Mouse (Mus musculus): Measurements from ENCODE around the gene Fam213a. TPM values are rescaled to one million over a fixed set of nuclear protein-coding genes. Genes with fewer than 3 reads are reported as not detected.

Gene Fam213a
- total and polyA plus RNA-seq, 2 experiments from 2014 or later = 35.3 to 118 TPM

DNA sequence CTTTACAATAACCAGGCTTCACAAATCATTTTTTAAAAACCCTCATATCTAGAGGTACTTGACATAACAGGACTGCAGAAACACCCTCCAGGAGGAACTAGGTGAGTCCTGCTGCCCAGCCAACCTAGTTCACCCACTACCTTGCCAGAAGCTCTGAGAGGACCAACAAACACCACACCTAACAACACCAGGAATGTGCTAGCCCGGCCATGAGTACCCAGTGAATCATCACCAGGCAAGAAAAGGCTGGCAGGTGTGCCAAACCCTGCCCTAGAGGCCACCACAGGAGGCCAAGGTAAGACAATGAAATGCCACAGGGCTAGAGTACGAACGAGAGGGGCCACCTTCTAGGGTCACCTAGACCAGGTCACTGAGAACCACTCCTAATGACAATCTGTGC is 17.4 kb downstream of the Fam213a start:
- TF ChIP-seq CTCF (IDR thresholded peaks at IDR 0.05; ENCODE audit: low read depth) = no peak
- Histone ChIP-seq H3K9ac (replicated peaks; ENCODE audit: low read length) (no peak overlapping the region), H3K27ac (no peak overlapping the region), H3K27me3 (ENCODE audit: insufficient read depth, low read length) (no peaks in the 10 kb centered on the region), H3K4me2 (ENCODE audit: low read depth, low read length) (no peak overlapping the region), H3K4me1 (ENCODE audit: insufficient read depth, low read length) (no peaks in the 10 kb centered on the region), H3K9me3 (ENCODE audit: low read length) (no peaks in the 10 kb centered on the region), H3K4me3 (ENCODE audit: low read length) (no peak overlapping the region), H3K36me3 (ENCODE audit: insufficient read depth, low read length) (peaks cover 7% of the 10 kb centered on the region; the same call in 1 of the 2 replicates)
- WGBS = 80% methylated on average over 3 of the region's 3 CpGs
- DNase-seq (ENCODE audit: low spot score) (no peak), ATAC-seq (no peak)

DNA sequence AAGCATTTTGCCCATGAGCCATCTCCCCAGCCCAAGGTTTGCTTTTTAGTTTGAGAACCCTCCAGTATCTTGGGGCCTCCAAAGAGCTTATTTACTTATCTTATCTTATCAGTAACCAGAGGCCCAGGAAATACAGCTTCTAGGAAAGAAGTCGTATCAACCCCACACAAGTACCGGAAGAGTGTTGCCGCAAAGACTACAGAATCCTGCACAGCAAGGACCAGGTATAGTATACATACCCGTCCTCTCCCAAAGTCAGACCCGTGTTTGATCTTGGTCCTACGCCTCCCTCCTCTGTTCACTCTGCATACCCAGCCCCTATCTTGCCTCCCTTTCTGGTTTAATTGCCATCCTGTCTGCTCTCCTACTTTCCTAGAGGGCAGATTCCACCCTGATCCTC is 21.1 kb downstream of the Fam213a start:
- no peak for TF ChIP-seq CTCF (IDR thresholded peaks at IDR 0.05; ENCODE audit: low read depth)
- no peak for ATAC-seq

DNA sequence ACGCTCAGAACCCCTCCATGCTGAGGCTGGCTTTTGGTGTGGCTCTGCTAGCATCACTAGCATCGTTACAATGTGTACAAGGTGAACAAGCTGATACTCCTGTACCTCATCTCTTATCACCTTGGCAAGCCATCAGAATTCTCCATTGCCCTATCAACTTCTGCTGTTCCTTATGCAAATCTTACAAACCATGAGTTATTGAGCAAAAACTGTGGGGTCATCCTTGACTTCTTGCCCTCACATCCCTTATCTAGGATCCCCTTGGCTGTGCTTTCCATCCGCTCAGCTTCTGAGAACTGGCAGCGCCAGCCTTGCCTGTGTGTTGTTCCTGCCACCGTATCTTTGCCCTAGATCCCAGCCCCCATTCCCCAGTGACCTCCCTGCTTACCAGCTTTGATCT is 24.8 kb downstream of the Fam213a start:
- WGBS = 89% methylated on average over 5 of the region's 5 CpGs
- H3K9me3 ChIP-seq (ENCODE audit: low read length) = no peaks in the 10 kb centered on the region
- DNase-seq (ENCODE audit: low spot score) = no peak
- H3K4me3 ChIP-seq (ENCODE audit: low read length) = no peak overlapping the region
- no peak overlapping the region for H3K4me2 ChIP-seq (ENCODE audit: low read depth, low read length)
- H3K9ac ChIP-seq (replicated peaks; ENCODE audit: low read length) = no peak overlapping the region
- H3K4me1 ChIP-seq (ENCODE audit: insufficient read depth, low read length) = no peaks in the 10 kb centered on the region
- 0 out of 2 replicates have a peak, but pooled peaks cover 3% of the 10 kb centered on the region for H3K36me3 ChIP-seq (ENCODE audit: insufficient read depth, low read length)
- no peaks in the 10 kb centered on the region for H3K27me3 ChIP-seq (ENCODE audit: insufficient read depth, low read length)
- H3K27ac ChIP-seq = no peak overlapping the region
- ATAC-seq = no peak
- no peak for TF ChIP-seq CTCF (IDR thresholded peaks at IDR 0.05; ENCODE audit: low read depth)

More for the DNA sequence above, 21.1 kb downstream of the Fam213a start:
- no peak for DNase-seq (ENCODE audit: low spot score)
- Histone ChIP-seq H3K9me3 (ENCODE audit: low read length) (no peaks in the 10 kb centered on the region), H3K4me2 (ENCODE audit: low read depth, low read length) (no peak overlapping the region), H3K27me3 (ENCODE audit: insufficient read depth, low read length) (no peaks in the 10 kb centered on the region), H3K27ac (no peak overlapping the region), H3K9ac (replicated peaks; ENCODE audit: low read length) (no peak overlapping the region), H3K4me1 (ENCODE audit: insufficient read depth, low read length) (no peaks in the 10 kb centered on the region), H3K36me3 (ENCODE audit: insufficient read depth, low read length) (peaks cover 7% of the 10 kb centered on the region; the same call in 1 of the 2 replicates), H3K4me3 (ENCODE audit: low read length) (no peak overlapping the region)
- WGBS = 88% methylated on average over 6 of the region's 6 CpGs

DNA sequence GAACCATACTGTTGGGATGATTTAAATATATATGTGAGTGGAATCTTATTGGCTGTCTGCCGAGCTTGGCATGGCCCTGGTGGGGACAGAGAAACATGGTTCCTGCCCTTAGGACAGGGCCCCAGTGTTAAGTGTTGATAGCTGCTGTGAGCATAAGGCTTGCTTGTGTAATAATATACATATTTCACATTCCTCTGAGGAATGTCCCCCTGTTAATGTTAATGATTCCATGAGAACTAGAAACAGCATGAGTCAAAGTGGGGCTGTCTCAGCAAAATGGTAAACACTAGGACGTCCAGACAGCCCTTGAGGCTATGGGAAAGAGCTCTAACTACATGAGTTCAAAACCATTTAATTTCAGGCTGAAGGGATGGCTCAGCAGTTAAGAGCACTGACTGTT is 26.4 kb downstream of the Fam213a start:
- no peaks in the 10 kb centered on the region for H3K36me3 ChIP-seq (ENCODE audit: insufficient read depth, low read length)
- H3K4me3 ChIP-seq (ENCODE audit: low read length) = no peak overlapping the region
- ATAC-seq (no peak), DNase-seq (ENCODE audit: low spot score) (no peak)
- 86% methylated on average over 2 of the region's 2 CpGs for WGBS
- no peaks in the 10 kb centered on the region for H3K27me3 ChIP-seq (ENCODE audit: insufficient read depth, low read length)
- H3K9ac ChIP-seq (replicated peaks; ENCODE audit: low read length) = no peak overlapping the region
- H3K27ac ChIP-seq = no peak overlapping the region
- no peak overlapping the region for H3K4me2 ChIP-seq (ENCODE audit: low read depth, low read length)
- no peak for TF ChIP-seq CTCF (IDR thresholded peaks at IDR 0.05; ENCODE audit: low read depth)
- H3K4me1 ChIP-seq (ENCODE audit: insufficient read depth, low read length) = no peaks in the 10 kb centered on the region
- no peaks in the 10 kb centered on the region for H3K9me3 ChIP-seq (ENCODE audit: low read length)

DNA sequence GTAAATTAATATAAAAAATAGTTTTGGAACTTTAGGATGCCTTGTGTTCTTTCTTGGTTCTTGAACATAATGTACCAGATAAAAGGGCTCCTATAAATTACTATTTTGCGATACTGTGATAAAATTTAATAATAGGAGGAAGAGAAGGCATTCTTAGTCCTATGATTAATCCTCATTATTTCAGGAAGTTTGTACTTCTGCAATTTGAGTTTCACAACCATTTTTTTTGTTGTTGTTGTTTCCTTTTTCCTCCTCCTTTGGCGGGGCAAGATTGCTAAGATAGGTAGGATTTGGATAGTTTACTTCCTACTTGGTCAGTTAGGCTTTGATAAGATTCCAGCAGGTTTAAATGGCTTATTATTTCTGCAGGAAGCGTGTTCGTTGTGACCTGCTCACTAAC is 28.0 kb downstream of the Fam213a start:
- TF ChIP-seq CTCF (IDR thresholded peaks at IDR 0.05; ENCODE audit: low read depth) = no peak
- 89% methylated on average over 4 of the region's 4 CpGs for WGBS
- no peak for ATAC-seq

DNA sequence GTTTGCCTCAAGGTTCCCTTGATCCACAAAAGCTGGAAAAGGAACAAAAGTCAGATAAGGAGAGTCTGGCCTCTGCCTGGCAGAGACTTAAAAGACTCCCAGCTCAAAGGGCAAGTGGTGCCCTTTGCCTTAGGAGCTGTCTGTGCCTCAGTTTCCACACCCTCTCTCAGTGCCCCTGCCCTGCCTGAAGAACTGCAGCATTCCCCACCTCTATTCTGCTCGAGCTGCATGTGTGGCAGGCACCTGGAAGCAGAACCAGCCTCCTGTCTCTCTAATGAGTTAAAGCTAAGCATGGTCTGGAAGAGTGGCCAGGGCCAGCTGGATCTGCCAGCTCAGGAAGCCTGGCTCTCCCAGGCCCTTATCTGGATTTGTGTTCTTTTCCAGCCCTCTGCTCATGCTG is 33.9 kb downstream of the Fam213a start:
- H3K4me1 ChIP-seq (ENCODE audit: insufficient read depth, low read length) = no peaks in the 10 kb centered on the region
- DNase-seq (ENCODE audit: low spot score) (no peak), ATAC-seq (no peak)
- 50% methylated on average over 1 of the region's 1 CpGs for WGBS
- H3K36me3 ChIP-seq (ENCODE audit: insufficient read depth, low read length) = no peaks in the 10 kb centered on the region
- H3K27me3 ChIP-seq (ENCODE audit: insufficient read depth, low read length) = no peaks in the 10 kb centered on the region
- no peak for TF ChIP-seq CTCF (IDR thresholded peaks at IDR 0.05; ENCODE audit: low read depth)
- H3K9me3 ChIP-seq (ENCODE audit: low read length) = no peaks in the 10 kb centered on the region
- no peak overlapping the region for H3K4me2 ChIP-seq (ENCODE audit: low read depth, low read length)
- no peak overlapping the region for H3K4me3 ChIP-seq (ENCODE audit: low read length)
- H3K9ac ChIP-seq (replicated peaks; ENCODE audit: low read length) = no peak overlapping the region
- H3K27ac ChIP-seq = no peak overlapping the region

More for the DNA sequence above, 28.0 kb downstream of the Fam213a start:
- Histone ChIP-seq H3K4me1 (ENCODE audit: insufficient read depth, low read length) (no peaks in the 10 kb centered on the region), H3K9ac (replicated peaks; ENCODE audit: low read length) (no peak overlapping the region), H3K27ac (no peak overlapping the region), H3K4me3 (ENCODE audit: low read length) (no peak overlapping the region), H3K9me3 (ENCODE audit: low read length) (no peaks in the 10 kb centered on the region), H3K27me3 (ENCODE audit: insufficient read depth, low read length) (no peaks in the 10 kb centered on the region), H3K36me3 (ENCODE audit: insufficient read depth, low read length) (no peaks in the 10 kb centered on the region), H3K4me2 (ENCODE audit: low read depth, low read length) (no peak overlapping the region)
- no peak for DNase-seq (ENCODE audit: low spot score)

DNA sequence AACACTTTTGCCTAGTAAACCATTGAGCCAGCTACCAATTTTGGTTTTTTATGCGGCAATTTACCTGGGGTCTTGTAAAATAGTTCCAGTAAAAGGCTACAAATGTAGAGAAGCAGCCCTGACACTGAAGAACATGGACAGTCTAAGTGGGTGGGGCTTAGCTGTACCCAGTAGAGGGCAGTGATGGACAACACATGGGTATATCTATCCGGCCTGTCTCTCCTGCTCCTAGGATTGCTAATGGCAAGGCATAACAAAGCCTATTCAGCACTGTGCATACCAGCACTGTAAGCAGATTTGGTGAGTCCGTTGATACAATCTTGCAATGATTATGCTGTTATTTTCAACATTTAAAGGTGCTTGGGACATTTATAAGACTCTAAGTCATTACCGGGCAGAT is 34.6 kb downstream of the Fam213a start:
- Histone ChIP-seq H3K9ac (replicated peaks; ENCODE audit: low read length) (no peak overlapping the region), H3K9me3 (ENCODE audit: low read length) (no peaks in the 10 kb centered on the region), H3K36me3 (ENCODE audit: insufficient read depth, low read length) (no peaks in the 10 kb centered on the region), H3K4me3 (ENCODE audit: low read length) (no peak overlapping the region), H3K4me2 (ENCODE audit: low read depth, low read length) (no peak overlapping the region), H3K4me1 (ENCODE audit: insufficient read depth, low read length) (no peaks in the 10 kb centered on the region), H3K27me3 (ENCODE audit: insufficient read depth, low read length) (no peaks in the 10 kb centered on the region), H3K27ac (no peak overlapping the region)
- ATAC-seq (peak; percentile 90), DNase-seq (ENCODE audit: low spot score) (peak; percentile 68)
- TF ChIP-seq CTCF (IDR thresholded peaks at IDR 0.05; ENCODE audit: low read depth) = peak; percentile 73
- 50% methylated on average over 4 of the region's 4 CpGs for WGBS
